Mouse (Mus musculus) MEL (cell line): ENCODE measurements around the gene Ppia. TPM values are rescaled to one million over a fixed set of nuclear protein-coding genes. Genes with fewer than 3 reads are reported as not detected.

ENCODE experiments used
- DNase-seq: peaks from one replicate; pipeline ENCODE4 v3.0.0; 2011; ENCODE audit warnings: low read depth, low spot score
- H3K27ac ChIP-seq: 2 replicates; pipeline ENCODE4 v1.5.1; 2012; ENCODE audit warnings: low read depth, mild to moderate bottlenecking, control low read depth, low read length, moderate library complexity; ENCODE audit not compliant: control insufficient read depth
- H3K27me3 ChIP-seq, 2 experiments: fragments of 150-350 bp in 1 of 2; sonication (generic) in 1 of 2; 2 replicates each; pipeline ENCODE4 v1.6.1; 2012; ENCODE audit warnings: low read length in 2 of 2, mild to moderate bottlenecking in 2 of 2, improper control_type of control experiment in 1 of 2, moderate library complexity in 1 of 2; ENCODE audit not compliant: insufficient read depth in 2 of 2, control insufficient read depth in 1 of 2
- H3K36me3 ChIP-seq, 2 experiments: 2 replicates each; pipeline ENCODE4 v1.6.1; 2012 to 2014; ENCODE audit warnings: low read length in 2 of 2, improper control_type of control experiment in 1 of 2, inconsistent platforms in 1 of 2, mild to moderate bottlenecking in 1 of 2; ENCODE audit not compliant: insufficient read depth in 2 of 2, control insufficient read depth in 1 of 2
- H3K4me1 ChIP-seq, 2 experiments: fragments of 150-350 bp in 1 of 2; sonication (generic) in 1 of 2; 2 replicates each; pipeline ENCODE4 v1.6.1; 2012; ENCODE audit warnings: low read length in 2 of 2, improper control_type of control experiment in 1 of 2, mild to moderate bottlenecking in 1 of 2; ENCODE audit not compliant: insufficient read depth in 2 of 2, control insufficient read depth in 1 of 2
- H3K4me3 ChIP-seq, 2 experiments: fragments of 150-350 bp in 1 of 2; sonication (generic) in 1 of 2; 2 replicates each; pipeline ENCODE4 v1.5.1; 2012; ENCODE audit warnings: low read depth in 2 of 2, low read length in 2 of 2, mild to moderate bottlenecking in 2 of 2, moderate library complexity in 2 of 2, control low read depth in 1 of 2, improper control_type of control experiment in 1 of 2; ENCODE audit not compliant: control insufficient read depth in 1 of 2, insufficient read depth in 1 of 2
- H3K79me2 ChIP-seq: 2 replicates; pipeline ENCODE4 v1.6.1; 2012; ENCODE audit warnings: mild to moderate bottlenecking, low read length, moderate library complexity; ENCODE audit not compliant: control insufficient read depth, poor library complexity, insufficient read depth
- H3K9ac ChIP-seq: 2 replicates; pipeline ENCODE4 v1.6.1; 2012; ENCODE audit warnings: low read depth, mild to moderate bottlenecking, control low read depth, low read length, moderate library complexity; ENCODE audit not compliant: control insufficient read depth, poor library complexity, severe bottlenecking
- H3K9me3 ChIP-seq: fragments of 150-350 bp; sonication (generic); replicated peaks from 2 replicates; pipeline ENCODE4 v1.6.1; 2012; ENCODE audit warnings: mild to moderate bottlenecking, low read length, improper control_type of control experiment, moderate library complexity; ENCODE audit not compliant: insufficient read depth
- CTCF ChIP-seq, 3 experiments: IDR thresholded peaks in 2 of 3; conservative IDR thresholded peaks in 1 of 3; 2 replicates each; pipeline ENCODE4 v1.5.1; 2011 to 2012; ENCODE audit warnings: low read length in 3 of 3, low read depth in 2 of 3, mild to moderate bottlenecking in 2 of 3, improper control_type of control experiment in 1 of 3, inconsistent platforms in 1 of 3, mixed read lengths in 1 of 3, moderate library complexity in 1 of 3; ENCODE audit not compliant: control insufficient read depth in 1 of 3, insufficient read depth in 1 of 3, poor library complexity in 1 of 3, severe bottlenecking in 1 of 3
- EP300 ChIP-seq, 2 experiments: IDR thresholded peaks; 2 replicates each; pipeline ENCODE4 v1.6.1; 2011; ENCODE audit warnings: improper control_type of control experiment in 2 of 2, low read length in 2 of 2, low read depth in 1 of 2, mild to moderate bottlenecking in 1 of 2
- ETS1 ChIP-seq: IDR thresholded peaks from 2 replicates; pipeline ENCODE4 v1.6.1; 2012; ENCODE audit warnings: low read depth, mild to moderate bottlenecking, inconsistent platforms, low read length, improper control_type of control experiment, moderate library complexity
- GABPA ChIP-seq: IDR thresholded peaks from 2 replicates; pipeline ENCODE4 v1.6.1; 2012; ENCODE audit warnings: low read depth, mild to moderate bottlenecking, inconsistent platforms, low read length, improper control_type of control experiment, moderate library complexity
- HCFC1 ChIP-seq: IDR thresholded peaks from 2 replicates; pipeline ENCODE4 v1.6.1; 2012; ENCODE audit warnings: low read depth, mild to moderate bottlenecking, inconsistent platforms, low read length, improper control_type of control experiment, moderate library complexity
- JUND ChIP-seq: IDR thresholded peaks from 2 replicates; pipeline ENCODE4 v1.6.1; 2011; ENCODE audit warnings: low read depth, mild to moderate bottlenecking, improper control_type of control experiment, low read length
- MAFK ChIP-seq: IDR thresholded peaks from 2 replicates; pipeline ENCODE4 v1.6.1; 2011; ENCODE audit warnings: low read depth, mild to moderate bottlenecking, low read length, improper control_type of control experiment, borderline replicate concordance
- MAZ ChIP-seq: IDR thresholded peaks from 2 replicates; pipeline ENCODE4 v1.6.1; 2012; ENCODE audit warnings: low read depth, mild to moderate bottlenecking, inconsistent platforms, low read length, improper control_type of control experiment
- MEF2A ChIP-seq: IDR thresholded peaks from 2 replicates; pipeline ENCODE4 v1.6.1; 2014; ENCODE audit warnings: low read depth, mild to moderate bottlenecking, inconsistent platforms, low read length, improper control_type of control experiment; ENCODE audit not compliant: poor library complexity, insufficient replicate concordance, severe bottlenecking; ENCODE audit errors: extremely low read depth
- MXI1 ChIP-seq: IDR thresholded peaks from 2 replicates; pipeline ENCODE4 v1.6.1; 2011; ENCODE audit warnings: mild to moderate bottlenecking, low read depth, low read length, improper control_type of control experiment
- MYB ChIP-seq: IDR thresholded peaks from 2 replicates; pipeline ENCODE4 v1.6.1; 2011; ENCODE audit warnings: mild to moderate bottlenecking, low read depth, low read length, improper control_type of control experiment
- MYC ChIP-seq: IDR thresholded peaks from 2 replicates; pipeline ENCODE4 v1.6.1; 2011; ENCODE audit warnings: low read depth, mild to moderate bottlenecking, low read length, improper control_type of control experiment, moderate library complexity
- NELFE ChIP-seq: IDR thresholded peaks from 2 replicates; pipeline ENCODE4 v1.6.1; 2011; ENCODE audit warnings: low read depth, low read length, improper control_type of control experiment
- POLR2A ChIP-seq, 2 experiments: IDR thresholded peaks; 2 replicates each; pipeline ENCODE4 v1.6.1; 2011 to 2012; ENCODE audit warnings: low read length in 2 of 2, mild to moderate bottlenecking in 2 of 2, control low read depth in 1 of 2, improper control_type of control experiment in 1 of 2, low read depth in 1 of 2, moderate library complexity in 1 of 2; ENCODE audit not compliant: control insufficient read depth in 1 of 2, insufficient read depth in 1 of 2, poor library complexity in 1 of 2
- POLR2AphosphoS5 ChIP-seq: IDR thresholded peaks from 2 replicates; pipeline ENCODE4 v1.6.1; 2012; ENCODE audit warnings: low read depth, borderline replicate concordance, mild to moderate bottlenecking, inconsistent platforms, low read length, moderate library complexity, mixed read lengths
- RAD21 ChIP-seq: IDR thresholded peaks from 2 replicates; pipeline ENCODE4 v1.6.1; 2011; ENCODE audit warnings: mild to moderate bottlenecking, low read depth, low read length, improper control_type of control experiment
- SIN3A ChIP-seq: IDR thresholded peaks from 2 replicates; pipeline ENCODE4 v1.6.1; 2012; ENCODE audit warnings: low read length, improper control_type of control experiment, inconsistent platforms
- TAL1 ChIP-seq: IDR thresholded peaks from 2 replicates; pipeline ENCODE4 v1.6.1; 2012; ENCODE audit warnings: mild to moderate bottlenecking, inconsistent platforms, low read length, moderate library complexity, mixed read lengths
- TBP ChIP-seq: IDR thresholded peaks from 2 replicates; pipeline ENCODE4 v1.8.0; 2011; ENCODE audit warnings: low read depth, low read length, improper control_type of control experiment
- TCF12 ChIP-seq: IDR thresholded peaks from 2 replicates; pipeline ENCODE4 v1.6.1; 2014; ENCODE audit warnings: low read depth, mild to moderate bottlenecking, inconsistent platforms, low read length, improper control_type of control experiment, moderate library complexity
- USF1 ChIP-seq: IDR thresholded peaks from 2 replicates; pipeline ENCODE4 v1.6.1; 2014; ENCODE audit warnings: low read depth, mild to moderate bottlenecking, inconsistent platforms, low read length, improper control_type of control experiment, moderate library complexity
- ZMIZ1 ChIP-seq: IDR thresholded peaks from 2 replicates; pipeline ENCODE4 v1.6.1; 2012; ENCODE audit warnings: low read depth, mild to moderate bottlenecking, inconsistent platforms, low read length, improper control_type of control experiment, moderate library complexity
- ZNF384 ChIP-seq: IDR thresholded peaks from 2 replicates; pipeline ENCODE4 v1.6.1; 2012; ENCODE audit warnings: low read depth, mild to moderate bottlenecking, inconsistent platforms, low read length, improper control_type of control experiment
- polyA plus RNA-seq, 2 experiments: library from polyadenylated mRNA; stranded (reverse) in 1 of 2; unstranded in 1 of 2; fragments of >175 nt in 1 of 2; fragments of >200 nt in 1 of 2; gene quantifications; 2 replicates each; pipeline versions ENCODE4 v1.2.1 to v1.2.4; 2012; ENCODE audit warnings: low replicate concordance in 2 of 2, low read depth in 1 of 2; ENCODE audit not compliant: insufficient read length in 2 of 2, insufficient read depth in 1 of 2, missing spikeins in 1 of 2
- total RNA-seq: library from RNA; depleted of rRNA; stranded (reverse); fragments of 300-350 nt; gene quantifications from 2 replicates; pipeline ENCODE4 v1.2.3, GENCODE M21; 2012

Ppia gene
- total and polyA plus RNA-seq, 3 experiments = 3,662 to 7,288 TPM; not detected in 1

DNA sequence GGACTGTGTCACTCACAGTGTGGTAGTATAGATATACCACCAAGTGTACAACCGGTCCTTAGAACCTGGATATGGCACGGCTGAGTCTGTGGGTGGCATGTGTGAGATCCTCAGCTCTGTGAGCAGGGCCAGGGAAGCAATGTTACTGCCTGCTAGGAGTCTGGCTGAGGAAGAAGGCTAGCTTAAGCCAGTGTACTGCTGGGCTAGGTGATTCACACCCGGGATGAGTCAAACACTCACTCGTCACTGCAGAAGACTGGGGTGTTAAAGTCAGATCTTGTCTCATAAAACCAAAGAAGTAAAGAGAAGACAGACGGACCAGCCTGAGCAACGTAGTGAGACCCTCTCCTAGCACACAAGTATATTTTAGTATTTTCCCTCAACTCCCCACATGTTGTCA is 34.3 kb upstream of the Ppia start:
- TF ChIP-seq TAL1 (no peak), ZNF384 (no peak), CTCF (IDR thresholded peaks at IDR 0.05 in 2 of 3, conservative IDR thresholded peaks at IDR 0.05 in 1 of 3; ENCODE audit: control insufficient read depth in 1 of 3, insufficient read depth in 1 of 3, low read depth in 2 of 3, low read length in 3 of 3, poor library complexity in 1 of 3, severe bottlenecking in 1 of 3) (no peak), POLR2AphosphoS5 (no peak), MEF2A (no peak), TCF12 (no peak), SIN3A (no peak), RAD21 (no peak), MYB (no peak), POLR2A (IDR thresholded peaks at IDR 0.05; ENCODE audit: control insufficient read depth in 1 of 2, insufficient read depth in 1 of 2, low read depth in 1 of 2, low read length in 2 of 2, poor library complexity in 1 of 2) (no peak), GABPA (no peak), ETS1 (no peak), HCFC1 (no peak), NELFE (no peak), EP300 (IDR thresholded peaks at IDR 0.05; ENCODE audit: low read depth in 1 of 2, low read length in 2 of 2) (no peak), MAFK (no peak), TBP (no peak), JUND (no peak), MYC (no peak), USF1 (no peak)

DNA sequence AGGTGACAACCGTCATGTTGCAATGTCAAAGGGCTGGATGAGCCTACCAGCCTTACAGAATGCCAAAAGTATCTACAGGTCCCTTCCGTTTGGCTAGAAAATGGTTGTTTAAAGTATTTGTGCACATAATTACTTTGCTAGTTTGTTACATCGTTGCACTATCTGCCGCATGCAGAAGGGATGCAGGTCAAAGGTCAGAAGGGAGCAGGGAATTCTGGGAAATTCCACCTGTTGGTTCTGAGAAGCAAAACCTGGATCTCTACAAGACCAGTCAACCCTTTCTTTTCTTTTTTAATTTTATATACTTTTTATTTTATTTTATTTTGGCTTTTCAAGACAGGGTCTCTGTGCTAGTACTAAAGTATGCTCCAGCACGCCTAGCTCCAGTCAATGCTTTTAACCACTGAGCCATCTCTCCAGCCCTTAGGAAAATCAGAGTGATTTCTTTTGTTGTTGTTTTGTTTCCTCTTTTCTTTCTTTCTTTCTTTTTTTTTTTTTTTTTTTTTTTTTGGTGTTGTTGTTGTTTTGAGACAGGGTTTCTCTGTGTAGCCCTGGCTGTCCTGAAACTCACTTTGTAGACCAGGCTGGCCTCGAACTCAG is 27.0 kb upstream of the Ppia start:
- peak overlapping the region; percentile 86 to 96 for H3K4me3 ChIP-seq
- H3K9ac ChIP-seq = peak overlapping the region; percentile 67

More for the DNA sequence above, 34.3 kb upstream of the Ppia start:
- H3K9ac ChIP-seq = no peak overlapping the region
- H3K79me2 ChIP-seq = no peaks in the 10 kb centered on the region
- no peak for DNase-seq
- H3K27me3 ChIP-seq = no peaks in the 10 kb centered on the region; a peak in 1 of 4 replicates
- no peaks in the 10 kb centered on the region for H3K9me3 ChIP-seq
- no peaks in the 10 kb centered on the region for H3K4me1 ChIP-seq
- H3K4me3 ChIP-seq = no peak overlapping the region
- H3K36me3 ChIP-seq = no peaks in the 10 kb centered on the region
- H3K27ac ChIP-seq = no peak overlapping the region

More for the DNA sequence above, 27.0 kb upstream of the Ppia start:
- peaks cover 0 to 29% of the 10 kb centered on the region in 2 experiments; a peak in 2 of 4 replicates for H3K36me3 ChIP-seq
- peaks cover 28% of the 10 kb centered on the region for H3K79me2 ChIP-seq
- H3K27ac ChIP-seq = peak overlapping the region; percentile 57
- H3K9me3 ChIP-seq = no peaks in the 10 kb centered on the region
- TF ChIP-seq MXI1 (peak; percentile 31), MAZ (0 out of 2 replicates have a peak, but pooled peaks have one; percentile 14), MAFK (no peak), ZMIZ1 (no peak), MYC (0 out of 2 replicates have a peak, but pooled peaks have one; percentile 11), ETS1 (0 out of 2 replicates have a peak, but pooled peaks have one; percentile 16), ZNF384 (peak; percentile 71), GABPA (no peak)
- no peaks in the 10 kb centered on the region for H3K27me3 ChIP-seq
- DNase-seq = peak; percentile 55
- H3K4me1 ChIP-seq = peaks cover 9 to 28% of the 10 kb centered on the region in 2 experiments
